Mouse (Mus musculus): ENCODE measurements around the gene Usp31.

GRCm38 (mm10) chr7:121697574-121697973 lies 9.5 kb downstream of the Usp31 start:
- TF ChIP-seq JUND (IDR thresholded peaks at IDR 0.05; ENCODE audit: low read depth, low read length): no peak
- TF ChIP-seq TCF12 (IDR thresholded peaks at IDR 0.05; ENCODE audit: low read depth, low read length): no peak
- TF ChIP-seq CTCF (IDR thresholded peaks at IDR 0.05 in 2 of 3, conservative IDR thresholded peaks at IDR 0.05 in 1 of 3; ENCODE audit: control insufficient read depth in 1 of 3, insufficient read depth in 1 of 3, low read depth in 2 of 3, low read length in 3 of 3, poor library complexity in 1 of 3, severe bottlenecking in 1 of 3): no peak
- TF ChIP-seq POLR2AphosphoS2 (IDR thresholded peaks at IDR 0.05; ENCODE audit: low read length): no peak

Data from MEL (cell line).